Mouse (Mus musculus): ENCODE measurements around the gene Rab3ip.

DNA sequence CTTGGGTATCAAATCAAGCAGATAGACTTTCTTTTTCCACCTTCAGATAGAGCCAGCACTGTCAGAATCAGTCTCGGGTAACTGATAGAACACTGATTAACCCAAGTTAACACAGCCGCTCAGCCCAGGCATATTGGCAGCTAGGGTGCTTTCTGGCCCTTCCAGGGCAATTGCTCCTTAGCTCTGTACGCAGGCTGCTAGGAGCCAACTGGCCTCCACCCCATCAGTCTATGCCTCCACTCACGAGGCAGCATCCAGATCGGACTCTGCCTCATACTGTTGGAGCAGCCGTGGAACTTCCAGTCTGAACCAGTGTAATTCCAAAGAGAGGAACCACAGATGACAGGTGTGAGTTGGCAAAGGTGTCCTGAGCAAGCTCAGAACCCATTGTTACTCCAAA, 15.5 kb upstream of the Rab3ip start:
- no peak for TF ChIP-seq POLR2A (IDR thresholded peaks at IDR 0.05; ENCODE audit: low read depth, low read length)
- no peak for TF ChIP-seq CTCF (IDR thresholded peaks at IDR 0.05; ENCODE audit: extremely low read depth, insufficient read depth, insufficient read length, insufficient replicate concordance)

All from spleen, adult 2 months (tissue).